Comparison of ENCODE assay signal across 8 mouse cellular contexts in the genomic region with DNA sequence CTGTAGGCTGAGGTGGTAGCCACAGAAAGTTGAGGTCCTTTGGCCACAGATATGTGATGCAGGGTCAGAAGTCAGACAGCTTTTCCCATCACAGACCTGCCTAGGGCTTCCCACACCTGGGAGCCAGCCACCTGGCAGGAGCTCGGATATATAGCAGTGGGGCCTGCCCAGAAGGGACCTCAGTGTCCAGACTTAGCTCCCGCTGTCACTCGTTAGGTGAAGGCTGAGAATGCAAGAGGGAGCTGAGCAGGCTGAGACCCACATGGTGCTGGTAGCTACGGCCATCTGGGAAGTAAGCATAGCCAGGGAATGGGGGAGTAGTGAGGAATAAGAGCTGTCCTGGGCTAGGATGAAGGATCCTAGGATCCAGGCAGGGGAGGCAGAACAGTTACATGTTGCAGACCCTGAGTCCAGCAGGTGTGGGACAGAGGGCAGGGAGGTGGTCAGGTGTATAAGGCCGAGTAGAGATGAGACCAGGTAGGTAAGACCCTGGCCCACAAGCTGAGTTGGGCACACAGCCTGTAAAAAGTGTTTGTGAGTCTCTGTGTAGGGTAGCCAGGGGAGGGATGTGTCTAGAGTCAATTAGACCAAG. TPM values are rescaled to one million over a fixed set of nuclear protein-coding genes. Genes with fewer than 3 reads are reported as not detected.
DNase-seq lines count a peak whose midpoint lies in the region; ATAC-seq lines count a peak whose summit lies in the region.

No protein-coding gene starts in this region.

- H3K4me3 ChIP-seq in megakaryocyte, embryonic 14.5 days (replicated peaks) = peak overlapping the region; percentile 97
- peak overlapping the region; percentile 82 for H3K4me3 ChIP-seq in liver, embryonic 12.5 days

- no peaks in the 10 kb centered on the region for H3K9me3 ChIP-seq in megakaryocyte, embryonic 14.5 days
- H3K9me3 ChIP-seq in liver, embryonic 12.5 days (replicated peaks) = no peaks in the 10 kb centered on the region

- 73% methylated on average over 5 of the region's 5 CpGs for WGBS in liver, embryonic 12.5 days (ENCODE audit: insufficient replicate concordance)

- peaks cover 41% of the 10 kb centered on the region for H3K36me3 ChIP-seq in megakaryocyte, embryonic 14.5 days (replicated peaks; ENCODE audit: low read length)
- H3K36me3 ChIP-seq in liver, embryonic 12.5 days = peaks cover 47% of the 10 kb centered on the region

- peaks cover 83% of the 10 kb centered on the region for H3K4me1 ChIP-seq in megakaryocyte, embryonic 14.5 days
- H3K4me1 ChIP-seq in liver, embryonic 12.5 days = peaks cover 60% of the 10 kb centered on the region

- peak; percentile 62 for DNase-seq in cerebellum, adult 11-12 months
- no peak for DNase-seq in cerebellum, adult 8-10 months
- no peak for DNase-seq in embryo, embryonic 11 days
- DNase-seq in gastrocnemius, adult 8-10 months (ENCODE audit: low spot score in 2 of 2) = no peak
- DNase-seq in spleen, postnatal 14 days (ENCODE audit: low spot score in 2 of 2) = no peak

- H3K27me3 ChIP-seq in megakaryocyte, embryonic 14.5 days (replicated peaks) = no peaks in the 10 kb centered on the region
- H3K27me3 ChIP-seq in liver, embryonic 12.5 days (replicated peaks) = peaks cover 8% of the 10 kb centered on the region

- ATAC-seq in megakaryocyte, adult 5-6 weeks (ENCODE audit: poor library complexity, severe bottlenecking) = no peak
- ATAC-seq in liver, embryonic 12.5 days = no peak

- peak overlapping the region; percentile 96 for H3K9ac ChIP-seq in liver, embryonic 12.5 days

- peak overlapping the region; percentile 99 for H3K4me2 ChIP-seq in liver, embryonic 12.5 days

- no peak overlapping the region for H3K27ac ChIP-seq in liver, embryonic 12.5 days

RNA-seq across cellular contexts. Expression of a gene that starts 1.4 kb away (rescaled TPM):
- 8.4 and 46.3 TPM in 2 replicates for polyA plus RNA-seq in megakaryocyte, embryonic 14.5 days (2012; ENCODE audit: insufficient read depth, low replicate concordance)
- total RNA-seq in megakaryocyte, adult 5-6 weeks (2015) = 16.0 and 16.4 TPM in 2 replicates
- total RNA-seq in megakaryocyte, adult 5-6 weeks (2017) = 12.1 and 12.8 TPM in 2 replicates
- polyA plus RNA-seq in liver, embryonic 12.5 days (2016; fragmentation: Nextera tagmentation; extraction: Ambion mirVana) = 9.6 and 10.4 TPM in 2 replicates
- 10 to 100 TPM in 1 of 4 experiments, 1 to 10 TPM in 3; 8.1 to 10.8 (median 9.0) TPM for total RNA-seq in gastrocnemius, adult 8-10 months (2022)

RNA-seq across cellular contexts. Expression of a gene that starts 14.7 kb away (rescaled TPM):
- polyA plus RNA-seq in megakaryocyte, embryonic 14.5 days (2012; ENCODE audit: insufficient read depth, low replicate concordance) = 99.7 and 1,213 TPM in 2 replicates
- total RNA-seq in megakaryocyte, adult 5-6 weeks (2015) = 1,036 and 1,070 TPM in 2 replicates
- 1,935 and 2,289 TPM in 2 replicates for total RNA-seq in megakaryocyte, adult 5-6 weeks (2017)
- 560 and 561 TPM in 2 replicates for polyA plus RNA-seq in liver, embryonic 12.5 days (2016; fragmentation: Nextera tagmentation; extraction: Ambion mirVana)
- 100 to 1,000 TPM; 348 to 580 (median 436) TPM for total RNA-seq in gastrocnemius, adult 8-10 months (2022)

RNA-seq across cellular contexts. Expression of a gene that starts 17.8 kb away (rescaled TPM):
- 0.96 TPM in 1 of 2 replicates, not detected in the other for polyA plus RNA-seq in megakaryocyte, embryonic 14.5 days (2012; ENCODE audit: insufficient read depth, low replicate concordance)
- not detected in 2 replicates for total RNA-seq in megakaryocyte, adult 5-6 weeks (2015)
- not detected in 2 replicates for total RNA-seq in megakaryocyte, adult 5-6 weeks (2017)
- polyA plus RNA-seq in liver, embryonic 12.5 days (2016; fragmentation: Nextera tagmentation; extraction: Ambion mirVana) = not detected in 2 replicates
- not detected for total RNA-seq in gastrocnemius, adult 8-10 months (2022)

RNA-seq across cellular contexts. Expression of a gene that starts 46.2 kb away (rescaled TPM):
- 0.23 and 3.4 TPM in 2 replicates for polyA plus RNA-seq in megakaryocyte, embryonic 14.5 days (2012; ENCODE audit: insufficient read depth, low replicate concordance)
- total RNA-seq in megakaryocyte, adult 5-6 weeks (2015) = 0.48 and 0.83 TPM in 2 replicates
- 0.18 and 4.0 TPM in 2 replicates for total RNA-seq in megakaryocyte, adult 5-6 weeks (2017)
- polyA plus RNA-seq in liver, embryonic 12.5 days (2016; fragmentation: Nextera tagmentation; extraction: Ambion mirVana) = 4.1 and 4.3 TPM in 2 replicates
- 10 to 100 TPM; 10.8 to 16.5 (median 13.8) TPM for total RNA-seq in gastrocnemius, adult 8-10 months (2022)
